Mouse (Mus musculus): ENCODE data around the gene Enthd1.

Enthd1 gene

GRCm38 (mm10) chr15:80483041-80483705, 81.8 kb downstream of the Enthd1 start:
- DNase-seq (ENCODE audit: low spot score), result no peak

GRCm38 (mm10) chr15:80482348-80482747, 82.6 kb downstream of the Enthd1 start:
- no peak for DNase-seq (ENCODE audit: low spot score)

- DNase-seq (ENCODE audit: low spot score), result no peak
Observed at GRCm38 (mm10) chr15:80474429-80475002, 90.4 kb downstream of the Enthd1 start.

GRCm38 (mm10) chr15:80467876-80468275, 97.1 kb downstream of the Enthd1 start:
- DNase-seq (ENCODE audit: low spot score), result no peak

- no peak for DNase-seq (ENCODE audit: low spot score)
Observed at GRCm38 (mm10) chr15:80462106-80462505, 102.8 kb downstream of the Enthd1 start.

GRCm38 (mm10) chr15:80461446-80461845, 103.5 kb downstream of the Enthd1 start:
- no peak for DNase-seq (ENCODE audit: low spot score)

- no peak for DNase-seq (ENCODE audit: low spot score)
Observed at GRCm38 (mm10) chr15:80460011-80460410, 104.9 kb downstream of the Enthd1 start.

- no peak for DNase-seq (ENCODE audit: low spot score)
Observed at GRCm38 (mm10) chr15:80457984-80458383, 107.0 kb downstream of the Enthd1 start.

- DNase-seq (ENCODE audit: low spot score), result no peak
Observed at GRCm38 (mm10) chr15:80454486-80454885, 110.5 kb downstream of the Enthd1 start.

- DNase-seq (ENCODE audit: low spot score), result no peak
Observed at GRCm38 (mm10) chr15:80452425-80452824, 112.5 kb downstream of the Enthd1 start.

- DNase-seq (ENCODE audit: low spot score), result no peak
Observed at GRCm38 (mm10) chr15:80445956-80446687, 118.8 kb downstream of the Enthd1 start.

- no peak for DNase-seq (ENCODE audit: low spot score)
Observed at GRCm38 (mm10) chr15:80440195-80440594, 124.8 kb downstream of the Enthd1 start.

GRCm38 (mm10) chr15:80438423-80438822, 126.5 kb downstream of the Enthd1 start:
- no peak for DNase-seq (ENCODE audit: low spot score)

GRCm38 (mm10) chr15:80437996-80438395, 127.0 kb downstream of the Enthd1 start:
- no peak for DNase-seq (ENCODE audit: low spot score)

- DNase-seq (ENCODE audit: low spot score), result no peak
Observed at GRCm38 (mm10) chr15:80436961-80437360, 128.0 kb downstream of the Enthd1 start.

GRCm38 (mm10) chr15:80430324-80430723, 134.6 kb downstream of the Enthd1 start:
- DNase-seq (ENCODE audit: low spot score), result no peak

GRCm38 (mm10) chr15:80418146-80418545, 146.8 kb downstream of the Enthd1 start:
- DNase-seq (ENCODE audit: low spot score), result no peak

GRCm38 (mm10) chr15:80417066-80417465, 147.9 kb downstream of the Enthd1 start:
- no peak for DNase-seq (ENCODE audit: low spot score)

- DNase-seq (ENCODE audit: low spot score), result no peak
Observed at GRCm38 (mm10) chr15:80415132-80415531, 149.8 kb downstream of the Enthd1 start.

- DNase-seq (ENCODE audit: low spot score), result no peak
Observed at GRCm38 (mm10) chr15:80413988-80414721, 150.8 kb downstream of the Enthd1 start.

GRCm38 (mm10) chr15:80413070-80413469, 151.9 kb downstream of the Enthd1 start:
- no peak for DNase-seq (ENCODE audit: low spot score)

GRCm38 (mm10) chr15:80410661-80411060, 154.3 kb downstream of the Enthd1 start:
- no peak for DNase-seq (ENCODE audit: low spot score)

GRCm38 (mm10) chr15:80407873-80408272, 157.1 kb downstream of the Enthd1 start:
- DNase-seq (ENCODE audit: low spot score), result no peak
